Mouse (Mus musculus) liver, adult 2 months (tissue): ENCODE measurements around the gene Mrpl30.

Source experiments
- CTCF ChIP-seq: fragments of 200-500 bp; IDR thresholded peaks from 2 replicates; pipeline ENCODE4 v1.5.1; 2011; ENCODE audit warnings: low read depth, low read length, control low read depth
- POLR2A ChIP-seq: fragments of 200-500 bp; IDR thresholded peaks from 2 replicates; pipeline ENCODE4 v1.6.1; 2011; ENCODE audit warnings: low read length, control low read depth; ENCODE audit not compliant: insufficient read depth; ENCODE audit errors: extremely low read depth

DNA sequence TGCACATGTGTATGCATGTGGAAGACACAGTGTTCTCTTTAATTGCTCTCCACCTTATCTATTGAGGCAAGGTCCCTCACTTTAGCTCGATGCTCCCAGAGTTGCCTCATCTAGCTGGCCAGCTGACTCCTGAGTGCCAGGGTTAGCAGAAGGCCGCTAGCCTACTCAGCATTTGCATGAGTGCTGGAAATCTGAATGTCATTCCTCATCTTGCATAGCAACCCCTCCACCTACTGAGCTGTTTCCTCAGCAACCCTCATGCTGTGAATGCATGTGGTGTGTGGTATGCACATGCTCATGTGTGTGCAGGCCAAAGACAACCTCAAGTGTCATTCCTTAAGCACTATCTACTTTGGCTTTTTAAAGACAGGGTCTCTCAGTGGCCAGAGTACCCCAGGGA lies 39.6 kb upstream of the Mrpl30 start:
- no peak for TF ChIP-seq CTCF
- TF ChIP-seq POLR2A = no peak
